Mouse (Mus musculus) liver, embryonic 15.5 days (tissue): Measurements from ENCODE around the gene Dnajb14. TPM values are rescaled to one million over a fixed set of nuclear protein-coding genes. Genes with fewer than 3 reads are reported as not detected.
"Not testable (repeated sequence)": the region's sequence is repeated elsewhere in the genome, so short reads cannot be mapped to it uniquely, and the experiment has no call there.

ENCODE experiments used
- ATAC-seq: fragments of 200-750 bp; cut with Nextera tagmentation; 2 replicates; pipeline ENCODE4 v1.8.0; 2017; ENCODE audit warnings: moderate number of reproducible peaks, mild to moderate bottlenecking, moderate library complexity; ENCODE audit not compliant: insufficient read depth
- H3K27ac ChIP-seq: fragments of 300-500 bp; sonication (generic); replicated peaks from 2 replicates; pipeline ENCODE4 v1.5.1; 2015; ENCODE audit warnings: mild to moderate bottlenecking, inconsistent platforms
- H3K27me3 ChIP-seq: fragments of 300-500 bp; sonication (generic); 2 replicates; pipeline ENCODE4 v1.6.1; 2015; ENCODE audit warnings: mild to moderate bottlenecking, inconsistent platforms
- H3K36me3 ChIP-seq: fragments of 300-500 bp; sonication (generic); replicated peaks from 2 replicates; pipeline ENCODE4 v1.6.1; 2015; ENCODE audit warnings: moderate library complexity, mild to moderate bottlenecking, inconsistent platforms
- H3K4me1 ChIP-seq: fragments of 300-500 bp; sonication (generic); replicated peaks from 2 replicates; pipeline ENCODE4 v1.6.1; 2015; ENCODE audit warnings: inconsistent platforms
- H3K4me2 ChIP-seq: fragments of 300-500 bp; sonication (generic); 2 replicates; pipeline ENCODE4 v1.6.1; 2015; ENCODE audit warnings: moderate library complexity, mild to moderate bottlenecking, inconsistent platforms
- H3K4me3 ChIP-seq: fragments of 300-500 bp; sonication (generic); replicated peaks from 2 replicates; pipeline ENCODE4 v1.5.1; 2015; ENCODE audit warnings: mild to moderate bottlenecking, inconsistent platforms
- H3K9ac ChIP-seq: fragments of 300-500 bp; sonication (generic); 2 replicates; pipeline ENCODE4 v1.6.1; 2015; ENCODE audit warnings: moderate library complexity, mild to moderate bottlenecking, inconsistent platforms
- H3K9me3 ChIP-seq: fragments of 300-500 bp; sonication (generic); replicated peaks from 2 replicates; pipeline ENCODE4 v1.6.1; 2016; ENCODE audit warnings: inconsistent platforms
- WGBS: fragments of 180-500 bp; shearing (Covaris S2); methylation state at CpG from one replicate; pipeline ENCODE4 v1.1.7; 2015; ENCODE audit warnings: mixed read lengths; ENCODE audit not compliant: insufficient replicate concordance; 5-methylcytosine and 5-hydroxymethylcytosine counted together
- polyA plus RNA-seq: library from polyadenylated mRNA; unstranded; fragments of >200 nt; fragmentation: Nextera tagmentation; extraction: Ambion mirVana; gene quantifications from 2 replicates; pipeline ENCODE4 v1.2.1, GENCODE M21; 2015

Dnajb14 gene
- polyA plus RNA-seq, 1 experiment from 2014 or later = 3.8 TPM

DNA sequence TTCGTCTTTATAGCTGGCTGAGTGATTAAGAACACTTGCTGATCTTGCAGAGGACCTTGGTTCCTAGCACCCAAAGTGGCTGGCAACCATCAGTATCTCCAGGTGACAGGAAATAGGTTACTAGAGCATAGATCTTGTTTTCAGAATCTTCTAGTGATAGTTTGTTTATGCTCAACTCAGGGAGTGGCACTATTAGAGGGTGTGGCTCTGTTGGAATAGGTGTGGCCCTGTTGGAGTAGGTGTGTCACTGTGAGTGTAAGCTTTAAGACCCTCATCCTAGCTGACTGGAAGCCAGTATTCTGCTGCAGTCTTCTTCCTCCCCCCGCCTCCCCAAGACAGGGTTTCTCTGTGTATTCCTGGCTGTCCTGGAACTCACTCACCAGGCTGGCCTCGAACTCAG lies 23.2 kb upstream of the Dnajb14 start:
- Histone ChIP-seq H3K27me3 (no peaks in the 10 kb centered on the region), H3K9ac (no peak overlapping the region), H3K9me3 (no peaks in the 10 kb centered on the region), H3K4me2 (peak overlapping the region; percentile 42), H3K4me1 (peaks cover 14% of the 10 kb centered on the region), H3K4me3 (peak overlapping the region; percentile 12; the same call in 1 of the 2 replicates), H3K36me3 (no peaks in the 10 kb centered on the region), H3K27ac (no peak overlapping the region; the same call in 1 of the 2 replicates)
- ATAC-seq = peak; percentile 85
- WGBS = 75% methylated on average over 3 of the region's 3 CpGs

DNA sequence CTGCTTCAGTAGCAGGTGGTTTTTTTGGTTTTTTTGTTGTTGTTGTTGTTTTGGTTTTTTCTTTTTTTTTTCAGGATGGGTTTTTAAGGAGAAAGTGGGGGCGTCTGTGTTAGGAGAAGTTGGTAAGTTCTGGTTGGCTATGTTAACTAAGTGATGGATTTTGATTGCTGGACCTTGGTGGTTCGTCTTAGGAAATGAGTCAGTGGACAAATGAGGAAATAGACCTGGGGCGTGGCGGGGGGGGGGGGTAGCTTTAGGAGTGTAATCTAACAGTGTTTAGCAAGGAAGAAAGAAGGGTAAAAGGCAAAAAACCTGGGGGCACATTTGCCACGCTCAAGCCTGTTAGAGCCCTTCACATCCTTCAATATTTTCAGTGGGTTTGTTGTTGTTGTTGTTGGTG lies 20.9 kb upstream of the Dnajb14 start:
- no peak for ATAC-seq
- Histone ChIP-seq H3K4me1 (peaks cover 14% of the 10 kb centered on the region), H3K4me2 (no peak overlapping the region), H3K36me3 (no peaks in the 10 kb centered on the region), H3K4me3 (no peak overlapping the region), H3K27me3 (no peaks in the 10 kb centered on the region), H3K27ac (no peak overlapping the region), H3K9ac (no peak overlapping the region), H3K9me3 (no peaks in the 10 kb centered on the region)
- WGBS = 27% methylated on average over 5 of the region's 5 CpGs

DNA sequence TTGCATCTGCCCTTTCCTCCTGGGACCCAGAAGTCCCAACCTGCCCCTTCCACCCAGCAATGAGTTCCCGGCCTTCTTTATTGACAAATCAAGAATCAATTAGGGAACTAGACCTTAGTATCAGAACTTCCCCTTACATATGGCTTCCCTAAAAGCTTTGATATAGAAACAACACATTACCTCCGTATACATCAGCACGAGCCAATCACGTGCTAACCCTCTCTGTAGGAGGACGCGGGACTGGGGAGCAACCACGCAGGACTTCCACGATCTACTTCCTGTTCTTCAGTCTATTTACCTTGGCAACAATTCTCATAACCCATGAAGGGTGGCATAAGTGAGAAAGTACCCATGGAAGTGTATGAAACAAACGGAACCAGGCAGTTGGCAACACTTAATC lies 19.1 kb upstream of the Dnajb14 start:
- WGBS = 70% methylated on average over 9 of the region's 9 CpGs
- no peak overlapping the region for H3K4me3 ChIP-seq
- H3K4me1 ChIP-seq = peaks cover 14% of the 10 kb centered on the region
- H3K9ac ChIP-seq = no peak overlapping the region
- no peaks in the 10 kb centered on the region for H3K9me3 ChIP-seq
- no peak overlapping the region for H3K27ac ChIP-seq
- H3K27me3 ChIP-seq = no peaks in the 10 kb centered on the region
- ATAC-seq = no peak
- no peak overlapping the region for H3K4me2 ChIP-seq
- no peaks in the 10 kb centered on the region for H3K36me3 ChIP-seq

DNA sequence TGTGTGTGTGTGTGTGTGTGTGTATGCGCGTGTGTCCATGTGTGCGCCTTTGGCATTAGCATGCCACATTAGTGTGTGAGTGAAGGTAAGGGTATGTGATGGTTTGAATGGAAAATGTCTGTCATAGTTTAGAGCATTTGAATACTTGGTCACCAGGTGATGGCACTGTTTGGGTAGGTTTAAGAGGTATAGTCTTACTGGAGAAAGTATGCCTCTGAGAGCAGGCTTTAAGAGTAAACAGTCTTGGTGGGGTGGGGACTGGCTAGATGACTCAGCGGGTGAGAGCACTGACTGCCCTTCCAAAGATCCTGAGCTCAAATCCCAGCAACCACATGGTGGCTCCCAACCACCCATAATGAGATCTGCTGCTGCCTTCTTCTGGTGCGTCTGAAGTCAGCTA lies 17.8 kb upstream of the Dnajb14 start:
- Histone ChIP-seq H3K27ac (no peak overlapping the region), H3K27me3 (no peaks in the 10 kb centered on the region), H3K4me3 (no peak overlapping the region), H3K4me1 (peaks cover 5% of the 10 kb centered on the region), H3K9ac (no peak overlapping the region), H3K4me2 (no peak overlapping the region), H3K9me3 (no peaks in the 10 kb centered on the region), H3K36me3 (no peaks in the 10 kb centered on the region)
- peak; percentile 65 for ATAC-seq
- 74% methylated on average over 5 of the region's 5 CpGs for WGBS

DNA sequence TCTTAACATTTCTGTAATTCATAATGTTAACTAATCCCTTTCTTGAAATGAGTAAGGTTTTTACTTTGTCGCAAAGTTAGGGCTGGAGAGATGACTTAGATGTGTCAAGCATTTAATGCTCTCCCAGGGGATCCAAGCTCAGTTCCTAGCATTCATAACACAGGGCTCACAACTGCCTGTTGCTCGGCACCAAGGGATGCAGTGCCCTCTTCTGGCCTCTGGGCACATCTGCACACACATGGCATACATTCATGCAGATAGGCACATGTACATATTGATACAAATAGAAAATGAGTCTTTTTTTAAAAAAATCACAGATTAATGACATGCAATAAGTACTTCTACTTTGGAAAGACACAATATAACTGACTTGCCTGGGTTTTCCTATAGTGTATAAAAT lies 16.3 kb upstream of the Dnajb14 start:
- Histone ChIP-seq H3K9ac (no peak overlapping the region), H3K4me3 (no peak overlapping the region), H3K4me1 (no peaks in the 10 kb centered on the region; the same call in 1 of the 2 replicates), H3K4me2 (no peak overlapping the region), H3K27ac (no peak overlapping the region), H3K9me3 (no peaks in the 10 kb centered on the region), H3K27me3 (no peaks in the 10 kb centered on the region), H3K36me3 (no peaks in the 10 kb centered on the region)
- 80% methylated on average over 2 of the region's 2 CpGs for WGBS
- no peak for ATAC-seq

DNA sequence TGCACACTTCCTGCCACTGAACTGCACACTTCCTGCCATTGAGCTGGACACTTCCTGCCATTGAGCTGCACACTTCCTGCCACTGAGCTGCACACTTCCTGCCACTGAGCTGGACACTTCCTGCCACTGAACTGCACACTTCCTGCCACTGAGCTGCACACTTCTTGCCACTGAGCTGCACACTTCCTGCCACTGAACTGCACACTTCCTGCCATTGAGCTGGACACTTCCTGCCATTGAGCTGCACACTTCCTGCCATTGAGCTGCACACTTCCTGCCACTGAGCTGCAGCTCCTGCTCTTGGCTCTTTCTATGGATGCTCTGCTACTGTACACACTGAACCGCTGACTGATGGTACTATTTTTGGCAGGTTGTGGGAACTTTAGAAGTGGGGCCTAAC lies 14.5 kb upstream of the Dnajb14 start:
- not testable (repeated sequence) for H3K27me3 ChIP-seq, H3K4me1 ChIP-seq, H3K9ac ChIP-seq, H3K27ac ChIP-seq, H3K4me3 ChIP-seq, H3K36me3 ChIP-seq, H3K9me3 ChIP-seq, H3K4me2 ChIP-seq, ATAC-seq
- 83% methylated on average over 1 of the region's 1 CpGs for WGBS

DNA sequence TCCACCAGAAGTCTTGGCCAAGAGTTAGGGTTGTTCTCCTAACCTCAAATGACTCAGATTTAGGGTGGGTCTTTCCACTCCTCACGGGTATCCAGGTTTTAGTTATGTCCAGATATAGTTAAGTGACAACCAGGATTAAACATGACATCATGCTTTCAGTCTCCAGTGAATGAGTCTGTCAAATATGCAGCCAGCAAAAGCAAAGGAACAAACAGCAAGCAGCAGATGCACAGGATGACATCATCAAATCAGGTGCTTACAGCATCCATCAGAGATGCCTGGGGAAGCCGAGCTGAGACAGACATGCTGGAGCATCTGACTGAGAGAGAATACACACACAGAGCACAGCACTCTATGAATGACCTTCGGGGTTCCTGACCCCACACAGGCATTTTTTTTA lies 12.1 kb upstream of the Dnajb14 start:
- no peak for ATAC-seq
- Histone ChIP-seq H3K27ac (no peak overlapping the region), H3K9ac (no peak overlapping the region), H3K4me3 (no peak overlapping the region), H3K4me2 (no peak overlapping the region), H3K4me1 (peaks cover under 1% of the 10 kb centered on the region; the same call in 1 of the 2 replicates), H3K36me3 (no peaks in the 10 kb centered on the region), H3K9me3 (no peaks in the 10 kb centered on the region), H3K27me3 (no peaks in the 10 kb centered on the region)
- WGBS = 60% methylated on average over 3 of the region's 3 CpGs

DNA sequence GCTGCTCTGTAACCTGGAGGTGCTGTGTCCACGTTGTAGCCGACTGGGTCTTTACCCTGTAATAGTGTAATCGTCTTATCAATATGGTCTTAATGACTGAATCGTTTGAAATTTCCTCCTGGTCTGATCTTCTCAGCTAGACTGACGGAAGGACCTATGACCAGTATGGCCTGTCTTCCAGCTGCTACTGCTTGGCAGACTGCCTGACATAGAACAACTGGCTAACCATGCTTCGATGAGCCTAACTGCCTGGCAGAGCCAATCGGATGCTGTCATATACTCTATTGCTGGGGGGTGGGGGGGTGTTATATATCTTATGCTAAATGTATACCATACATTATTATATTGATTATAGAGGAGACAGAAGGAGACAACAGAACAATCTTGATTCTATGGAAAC lies 11.4 kb upstream of the Dnajb14 start:
- H3K27ac ChIP-seq = no peak overlapping the region
- no peak overlapping the region for H3K9ac ChIP-seq
- H3K4me2 ChIP-seq = no peak overlapping the region
- peaks cover 7% of the 10 kb centered on the region for H3K4me1 ChIP-seq
- H3K9me3 ChIP-seq = no peaks in the 10 kb centered on the region
- ATAC-seq = no peak
- WGBS = 68% methylated on average over 7 of the region's 7 CpGs
- H3K4me3 ChIP-seq = no peak overlapping the region
- no peaks in the 10 kb centered on the region for H3K36me3 ChIP-seq
- H3K27me3 ChIP-seq = no peaks in the 10 kb centered on the region

DNA sequence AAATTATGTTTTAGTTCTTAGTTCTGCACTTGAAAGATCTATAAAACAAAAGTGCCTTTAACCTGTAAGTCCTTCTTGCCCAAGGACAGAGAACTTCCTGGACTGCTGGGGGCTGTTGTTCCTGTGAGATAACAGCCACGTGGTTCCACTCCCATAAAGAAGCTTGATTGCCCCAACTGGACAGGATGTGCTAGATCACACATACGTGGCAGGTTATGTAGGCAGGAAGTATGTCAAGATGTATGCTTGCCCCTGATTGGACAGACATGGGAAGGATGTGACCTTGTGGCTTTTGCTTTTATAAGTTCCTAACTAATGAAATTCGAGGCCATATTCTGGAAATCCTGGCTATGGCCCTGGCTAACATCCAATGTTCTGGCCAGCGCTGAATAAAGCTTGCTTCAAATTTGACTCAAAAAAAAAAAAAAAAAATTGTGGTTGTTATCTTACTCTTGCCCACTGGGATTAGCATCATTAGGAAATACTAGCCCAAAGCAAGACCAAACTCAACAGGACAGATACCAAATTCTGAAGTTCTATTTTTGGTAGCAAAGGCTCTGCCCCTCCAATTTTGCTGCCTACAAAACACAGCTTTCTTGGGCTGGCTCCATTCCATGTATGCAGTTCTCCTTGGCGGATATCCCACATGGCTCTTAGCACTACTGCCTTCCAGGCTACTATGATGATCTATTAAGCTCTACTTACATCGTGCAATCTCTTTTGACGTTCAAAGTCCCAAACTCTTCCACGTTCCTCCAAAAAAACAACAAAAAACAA lies 6.9 kb upstream of the Dnajb14 start:
- Histone ChIP-seq H3K27ac (0 out of 2 replicates have a peak overlapping the region, but pooled peaks have one; percentile 1), H3K9me3 (no peaks in the 10 kb centered on the region), H3K4me1 (peaks cover 14% of the 10 kb centered on the region), H3K4me2 (no peak overlapping the region), H3K27me3 (no peaks in the 10 kb centered on the region), H3K36me3 (no peaks in the 10 kb centered on the region), H3K9ac (no peak overlapping the region), H3K4me3 (no peak overlapping the region)
- WGBS = 53% methylated on average over 8 of the region's 8 CpGs
- ATAC-seq = no peak

DNA sequence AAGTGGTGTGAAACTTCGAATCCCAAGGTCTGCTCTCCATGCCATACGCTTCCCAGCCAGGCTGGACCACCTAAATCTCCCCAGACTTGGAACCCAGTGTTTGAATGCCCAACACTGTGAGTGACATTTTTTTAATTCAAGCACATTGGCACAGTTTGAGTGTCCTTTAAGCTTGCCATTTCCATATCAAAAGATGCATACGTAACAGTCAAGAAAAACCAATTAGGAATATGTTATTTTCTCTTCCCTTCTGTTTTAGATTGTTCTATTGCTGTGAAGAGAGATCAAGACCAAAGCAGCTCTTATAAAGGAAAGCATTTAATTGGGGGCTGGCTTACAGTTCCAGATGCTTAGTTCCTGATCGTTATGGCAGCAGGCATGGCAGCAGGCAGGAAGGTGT lies 6.0 kb upstream of the Dnajb14 start:
- ATAC-seq = no peak
- Histone ChIP-seq H3K4me1 (peaks cover 20% of the 10 kb centered on the region), H3K9ac (no peak overlapping the region), H3K36me3 (peaks cover 6% of the 10 kb centered on the region), H3K4me2 (no peak overlapping the region), H3K27me3 (no peaks in the 10 kb centered on the region), H3K9me3 (no peaks in the 10 kb centered on the region), H3K27ac (no peak overlapping the region), H3K4me3 (no peak overlapping the region)
- WGBS = 78% methylated on average over 4 of the region's 4 CpGs

DNA sequence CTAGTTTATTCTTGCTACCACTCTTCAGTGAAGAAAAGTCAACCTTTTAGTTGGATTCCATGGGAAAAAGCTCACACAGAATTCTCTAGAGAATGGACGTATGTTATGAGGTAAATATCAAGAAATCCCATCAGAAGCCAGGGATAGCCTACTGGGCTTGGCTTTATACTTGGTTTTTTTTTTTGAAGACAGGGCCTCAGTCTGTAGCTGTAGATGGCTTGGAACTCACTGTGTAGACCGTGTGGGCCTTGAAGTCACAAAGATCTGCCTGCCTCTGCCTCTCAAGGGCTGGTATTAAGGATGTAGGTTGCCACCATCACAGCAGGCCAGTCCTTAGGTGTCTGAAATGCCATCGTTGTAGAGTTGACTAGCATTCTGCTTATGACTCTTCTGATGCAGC lies 4.9 kb upstream of the Dnajb14 start:
- H3K9ac ChIP-seq = no peak overlapping the region
- no peak overlapping the region for H3K4me3 ChIP-seq
- H3K4me1 ChIP-seq = peaks cover 28% of the 10 kb centered on the region
- no peaks in the 10 kb centered on the region for H3K27me3 ChIP-seq
- no peak for ATAC-seq
- no peak overlapping the region for H3K27ac ChIP-seq
- H3K4me2 ChIP-seq = no peak overlapping the region
- WGBS = 81% methylated on average over 3 of the region's 3 CpGs
- H3K9me3 ChIP-seq = no peaks in the 10 kb centered on the region
- peaks cover 13% of the 10 kb centered on the region for H3K36me3 ChIP-seq
